Mouse (Mus musculus): ENCODE data around the gene Ccdc3. TPM values are rescaled to one million over a fixed set of nuclear protein-coding genes. Genes with fewer than 3 reads are reported as not detected.

The Ccdc3 gene
- polyA plus RNA-seq, 1 experiment from 2014 or later, result 3.9 TPM

GRCm38 (mm10) chr2:5165941-5166361 is 28.4 kb downstream of the Ccdc3 start:
- no peak overlapping the region for H3K27ac ChIP-seq (ENCODE audit: low read depth, low read length)
- no peak overlapping the region for H3K9ac ChIP-seq (ENCODE audit: low read length)
- no peak overlapping the region for H3K4me3 ChIP-seq (ENCODE audit: low read depth, low read length)
- WGBS, result 57% methylated on average over 4 of the region's 4 CpGs
- no peaks in the 10 kb centered on the region for H3K9me3 ChIP-seq (ENCODE audit: control insufficient read depth, low read length)
- no peaks in the 10 kb centered on the region for H3K27me3 ChIP-seq (ENCODE audit: control insufficient read depth, insufficient read depth, low read length)
- no peak overlapping the region for H3K4me2 ChIP-seq (ENCODE audit: low read depth)
- no peak for DNase-seq (ENCODE audit: low spot score)
- no peak for ATAC-seq (ENCODE audit: insufficient read depth, low FRiP score, low TSS enrichment)
- H3K4me1 ChIP-seq (ENCODE audit: control insufficient read depth, insufficient read depth, low read length), result no peaks in the 10 kb centered on the region
- H3K36me3 ChIP-seq (ENCODE audit: control insufficient read depth, insufficient read depth, low read length), result no peaks in the 10 kb centered on the region

DNA sequence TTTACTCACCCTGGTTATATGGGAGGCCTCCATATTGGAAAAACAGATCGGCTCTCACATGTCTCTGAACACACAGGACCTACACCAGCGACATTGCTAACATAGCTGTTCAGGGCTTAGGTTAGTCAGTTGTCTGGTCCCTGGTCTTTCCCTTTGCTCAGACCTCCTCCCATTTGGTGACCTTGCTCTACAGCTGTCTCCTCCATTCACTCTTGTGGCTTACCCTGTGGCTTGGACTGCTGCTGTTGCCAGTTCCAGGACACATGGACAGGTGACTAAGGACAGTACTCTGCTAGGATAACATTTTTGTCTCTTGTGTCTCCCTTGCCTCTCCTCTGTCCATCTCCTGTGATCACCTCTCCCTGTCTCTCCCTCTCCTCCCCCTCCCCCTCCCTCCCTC is 29.2 kb downstream of the Ccdc3 start:
- Histone ChIP-seq H3K27ac (ENCODE audit: low read depth, low read length) (no peak overlapping the region), H3K9ac (ENCODE audit: low read length) (no peak overlapping the region), H3K36me3 (ENCODE audit: control insufficient read depth, insufficient read depth, low read length) (no peaks in the 10 kb centered on the region), H3K27me3 (ENCODE audit: control insufficient read depth, insufficient read depth, low read length) (no peaks in the 10 kb centered on the region), H3K4me2 (ENCODE audit: low read depth) (no peak overlapping the region), H3K9me3 (ENCODE audit: control insufficient read depth, low read length) (no peaks in the 10 kb centered on the region), H3K4me3 (ENCODE audit: low read depth, low read length) (no peak overlapping the region), H3K4me1 (ENCODE audit: control insufficient read depth, insufficient read depth, low read length) (no peaks in the 10 kb centered on the region)
- DNase-seq (ENCODE audit: low spot score) (no peak), ATAC-seq (ENCODE audit: insufficient read depth, low FRiP score, low TSS enrichment) (no peak)
- WGBS, result 58% methylated on average over 2 of the region's 2 CpGs

- Histone ChIP-seq H3K4me3 (ENCODE audit: low read depth, low read length) (no peak overlapping the region), H3K36me3 (ENCODE audit: control insufficient read depth, insufficient read depth, low read length) (no peaks in the 10 kb centered on the region), H3K4me1 (ENCODE audit: control insufficient read depth, insufficient read depth, low read length) (no peaks in the 10 kb centered on the region), H3K27me3 (ENCODE audit: control insufficient read depth, insufficient read depth, low read length) (no peaks in the 10 kb centered on the region), H3K9ac (ENCODE audit: low read length) (no peak overlapping the region), H3K27ac (ENCODE audit: low read depth, low read length) (no peak overlapping the region), H3K4me2 (ENCODE audit: low read depth) (no peak overlapping the region), H3K9me3 (ENCODE audit: control insufficient read depth, low read length) (no peaks in the 10 kb centered on the region)
- 84% methylated on average over 4 of the region's 4 CpGs for WGBS
- ATAC-seq (ENCODE audit: insufficient read depth, low FRiP score, low TSS enrichment), result no peak
- no peak for DNase-seq (ENCODE audit: low spot score)
These were observed 33.2 kb downstream of the Ccdc3 start for GRCm38 (mm10) chr2:5170815-5171214.

DNA sequence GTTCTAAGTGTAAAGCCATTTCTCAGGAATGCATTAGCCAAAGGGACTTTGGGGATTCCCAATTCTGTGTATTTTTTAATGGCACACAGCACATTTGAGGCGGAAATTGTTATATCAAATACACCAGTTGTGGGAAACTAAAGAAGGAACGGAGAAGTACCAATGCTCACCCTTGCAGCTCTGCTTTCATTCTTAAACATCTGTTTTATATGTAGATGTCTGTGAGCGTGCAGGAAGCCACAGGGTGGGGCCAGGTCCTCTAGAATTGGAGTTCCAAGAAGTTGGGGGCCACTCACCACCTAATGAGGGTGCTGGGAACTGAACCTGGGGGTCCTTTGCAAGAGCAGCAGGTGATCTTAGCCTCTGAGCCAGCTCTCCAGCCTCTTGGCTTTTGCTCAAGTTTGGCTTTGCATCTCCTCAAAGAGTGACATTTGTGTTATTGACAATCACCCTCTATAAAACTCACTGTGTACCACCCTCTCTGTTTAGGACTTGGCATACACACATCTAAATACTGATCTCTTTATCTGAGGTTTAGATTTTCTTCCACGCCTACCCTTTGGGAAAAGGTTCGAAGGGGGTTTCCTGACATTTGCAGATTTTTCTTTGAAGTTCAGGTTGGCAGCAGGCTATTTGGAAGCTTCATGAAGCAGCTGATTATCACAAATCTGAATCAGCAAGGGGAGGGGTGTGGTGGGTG is 33.9 kb downstream of the Ccdc3 start:
- no peak for ATAC-seq (ENCODE audit: insufficient read depth, low FRiP score, low TSS enrichment)
- Histone ChIP-seq H3K4me2 (ENCODE audit: low read depth) (no peak overlapping the region), H3K9ac (ENCODE audit: low read length) (no peak overlapping the region), H3K9me3 (ENCODE audit: control insufficient read depth, low read length) (no peaks in the 10 kb centered on the region), H3K4me3 (ENCODE audit: low read depth, low read length) (no peak overlapping the region), H3K4me1 (ENCODE audit: control insufficient read depth, insufficient read depth, low read length) (no peaks in the 10 kb centered on the region), H3K27ac (ENCODE audit: low read depth, low read length) (no peak overlapping the region), H3K36me3 (ENCODE audit: control insufficient read depth, insufficient read depth, low read length) (no peaks in the 10 kb centered on the region), H3K27me3 (ENCODE audit: control insufficient read depth, insufficient read depth, low read length) (no peaks in the 10 kb centered on the region)
- DNase-seq (ENCODE audit: low spot score), result no peak
- WGBS, result 82% methylated on average over 5 of the region's 5 CpGs

DNA sequence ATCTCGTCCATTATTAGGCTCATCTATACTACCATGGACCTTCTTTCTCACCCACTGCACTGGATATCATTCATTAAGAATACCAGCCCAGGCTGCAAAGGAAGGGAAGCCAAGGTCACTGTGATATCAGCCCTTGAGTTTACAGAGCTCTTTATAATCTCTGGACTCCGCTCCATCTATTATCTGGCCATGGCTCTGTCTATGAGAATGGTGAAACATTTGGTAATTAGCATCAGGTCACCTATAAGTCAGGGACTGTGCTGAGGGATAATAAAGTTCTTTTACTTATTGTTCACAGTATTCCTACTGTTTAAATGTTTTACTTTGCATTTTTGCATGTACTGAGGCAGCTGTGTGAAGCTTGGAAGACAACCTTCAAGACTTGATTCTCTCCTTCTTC is 35.2 kb downstream of the Ccdc3 start:
- H3K4me2 ChIP-seq (ENCODE audit: low read depth), result no peak overlapping the region
- no peaks in the 10 kb centered on the region for H3K36me3 ChIP-seq (ENCODE audit: control insufficient read depth, insufficient read depth, low read length)
- no peak overlapping the region for H3K9ac ChIP-seq (ENCODE audit: low read length)
- DNase-seq (ENCODE audit: low spot score) (no peak), ATAC-seq (ENCODE audit: insufficient read depth, low FRiP score, low TSS enrichment) (no peak)
- no peak overlapping the region for H3K4me3 ChIP-seq (ENCODE audit: low read depth, low read length)
- H3K4me1 ChIP-seq (ENCODE audit: control insufficient read depth, insufficient read depth, low read length), result no peaks in the 10 kb centered on the region
- no peaks in the 10 kb centered on the region for H3K9me3 ChIP-seq (ENCODE audit: control insufficient read depth, low read length)
- 89% methylated on average over 2 of the region's 2 CpGs for WGBS
- H3K27ac ChIP-seq (ENCODE audit: low read depth, low read length), result no peak overlapping the region
- no peaks in the 10 kb centered on the region for H3K27me3 ChIP-seq (ENCODE audit: control insufficient read depth, insufficient read depth, low read length)

DNA sequence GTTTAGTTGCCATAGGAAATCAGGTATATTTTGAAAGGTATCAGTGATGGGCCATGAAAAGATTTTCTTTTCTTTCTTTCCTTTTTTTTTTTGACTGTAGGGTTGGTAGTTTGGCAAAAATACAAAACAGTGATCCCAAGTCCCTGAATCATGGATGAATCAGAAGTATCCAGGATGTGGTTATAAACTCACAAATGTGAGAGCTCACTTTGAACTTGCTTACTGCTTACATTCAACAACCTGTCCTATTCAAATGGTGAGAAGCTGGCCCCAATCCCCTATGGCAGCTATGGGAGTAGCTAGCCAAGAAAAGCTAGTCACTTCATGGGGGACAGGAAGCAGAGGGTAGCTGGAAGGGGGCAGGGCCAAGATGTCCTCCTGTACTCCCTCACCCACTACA is 37.1 kb downstream of the Ccdc3 start:
- no peak overlapping the region for H3K4me2 ChIP-seq (ENCODE audit: low read depth)
- H3K4me1 ChIP-seq (ENCODE audit: control insufficient read depth, insufficient read depth, low read length), result no peaks in the 10 kb centered on the region
- no peaks in the 10 kb centered on the region for H3K27me3 ChIP-seq (ENCODE audit: control insufficient read depth, insufficient read depth, low read length)
- H3K36me3 ChIP-seq (ENCODE audit: control insufficient read depth, insufficient read depth, low read length), result no peaks in the 10 kb centered on the region
- H3K9ac ChIP-seq (ENCODE audit: low read length), result no peak overlapping the region
- no peak for DNase-seq (ENCODE audit: low spot score)
- no peak overlapping the region for H3K27ac ChIP-seq (ENCODE audit: low read depth, low read length)
- ATAC-seq (ENCODE audit: insufficient read depth, low FRiP score, low TSS enrichment), result no peak
- no peaks in the 10 kb centered on the region for H3K9me3 ChIP-seq (ENCODE audit: control insufficient read depth, low read length)
- H3K4me3 ChIP-seq (ENCODE audit: low read depth, low read length), result no peak overlapping the region

DNA sequence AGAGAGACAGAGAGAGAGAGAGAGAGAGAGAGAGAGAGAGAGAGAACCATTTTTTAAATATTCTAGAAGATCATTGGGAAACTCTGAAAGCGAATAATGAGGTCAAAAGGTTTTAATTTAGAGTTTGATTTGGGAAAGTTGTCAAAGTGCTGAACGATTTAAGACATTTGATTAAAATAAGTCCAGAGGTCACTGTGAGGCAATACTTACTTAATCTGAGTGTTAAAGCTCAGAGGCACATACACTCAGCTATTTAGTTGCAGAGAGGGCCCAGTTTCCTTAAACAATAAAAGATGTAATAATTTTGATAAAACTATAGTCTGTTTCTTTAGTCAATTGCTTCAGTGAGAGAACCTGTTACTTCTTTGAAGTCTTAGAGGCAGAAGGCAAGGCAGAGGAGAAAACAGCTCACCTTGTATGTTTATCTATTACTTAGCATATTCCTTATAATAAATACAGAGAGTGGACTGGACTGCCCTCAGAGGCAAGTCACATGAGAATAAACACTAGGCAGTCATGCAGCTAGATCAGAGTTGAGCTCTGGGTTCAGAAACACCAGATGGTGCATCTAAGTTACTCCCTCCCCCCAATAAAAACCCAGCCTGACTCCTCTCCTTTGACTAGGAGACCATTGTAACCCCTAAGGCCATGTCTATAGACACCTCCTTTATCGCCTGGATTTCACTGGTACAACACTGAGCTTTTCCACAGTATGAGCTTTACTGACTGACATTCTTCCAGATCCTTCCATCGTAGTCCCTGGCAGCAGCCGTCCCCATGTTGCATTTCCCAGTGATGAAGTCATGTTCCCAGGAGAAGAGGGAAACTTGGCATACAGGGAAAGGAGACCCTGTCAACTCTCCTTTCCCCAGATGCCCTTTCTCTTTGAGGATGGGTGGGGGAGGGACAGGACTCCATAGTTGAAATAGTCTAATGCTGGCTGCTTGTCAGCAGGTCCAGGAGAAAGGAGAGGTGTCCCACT is 44.2 kb downstream of the Ccdc3 start:
- Histone ChIP-seq H3K4me3 (ENCODE audit: low read depth, low read length) (no peak overlapping the region), H3K9me3 (ENCODE audit: control insufficient read depth, low read length) (no peaks in the 10 kb centered on the region), H3K4me1 (ENCODE audit: control insufficient read depth, insufficient read depth, low read length) (no peaks in the 10 kb centered on the region), H3K27me3 (ENCODE audit: control insufficient read depth, insufficient read depth, low read length) (no peaks in the 10 kb centered on the region), H3K4me2 (ENCODE audit: low read depth) (no peak overlapping the region), H3K27ac (ENCODE audit: low read depth, low read length) (no peak overlapping the region), H3K36me3 (ENCODE audit: control insufficient read depth, insufficient read depth, low read length) (no peaks in the 10 kb centered on the region), H3K9ac (ENCODE audit: low read length) (no peak overlapping the region)
- WGBS, result 77% methylated on average over 5 of the region's 5 CpGs
- DNase-seq (ENCODE audit: low spot score) (no peak), ATAC-seq (ENCODE audit: insufficient read depth, low FRiP score, low TSS enrichment) (no peak)

DNA sequence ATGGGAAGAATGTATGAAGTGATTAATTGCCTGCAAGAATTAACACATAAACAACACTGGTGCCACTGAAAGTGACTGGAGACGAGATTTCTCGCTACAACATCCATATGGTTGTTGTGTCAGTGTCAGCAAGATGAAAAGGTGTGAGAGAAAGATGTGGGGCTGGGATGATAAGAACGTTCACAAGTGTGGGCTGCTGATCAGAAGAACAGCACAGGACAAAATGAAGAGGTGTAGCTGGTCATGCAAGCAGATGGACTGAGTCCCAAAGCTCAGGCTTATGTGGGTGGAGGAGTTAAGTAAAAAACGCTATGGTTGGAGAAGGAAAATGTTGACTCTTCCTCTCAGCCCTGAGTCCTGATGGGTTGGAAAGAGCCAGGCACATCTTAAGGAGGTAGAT is 46.6 kb downstream of the Ccdc3 start:
- Histone ChIP-seq H3K9ac (ENCODE audit: low read length) (no peak overlapping the region), H3K36me3 (ENCODE audit: control insufficient read depth, insufficient read depth, low read length) (no peaks in the 10 kb centered on the region), H3K4me1 (ENCODE audit: control insufficient read depth, insufficient read depth, low read length) (no peaks in the 10 kb centered on the region), H3K4me2 (ENCODE audit: low read depth) (no peak overlapping the region), H3K27ac (ENCODE audit: low read depth, low read length) (no peak overlapping the region), H3K27me3 (ENCODE audit: control insufficient read depth, insufficient read depth, low read length) (no peaks in the 10 kb centered on the region), H3K9me3 (ENCODE audit: control insufficient read depth, low read length) (no peaks in the 10 kb centered on the region), H3K4me3 (ENCODE audit: low read depth, low read length) (no peak overlapping the region)
- WGBS, result 78% methylated on average over 4 of the region's 4 CpGs
- DNase-seq (ENCODE audit: low spot score) (no peak), ATAC-seq (ENCODE audit: insufficient read depth, low FRiP score, low TSS enrichment) (no peak)

- Histone ChIP-seq H3K27ac (ENCODE audit: low read depth, low read length) (no peak overlapping the region), H3K27me3 (ENCODE audit: control insufficient read depth, insufficient read depth, low read length) (no peaks in the 10 kb centered on the region), H3K9ac (ENCODE audit: low read length) (no peak overlapping the region), H3K4me2 (ENCODE audit: low read depth) (no peak overlapping the region), H3K9me3 (ENCODE audit: control insufficient read depth, low read length) (no peaks in the 10 kb centered on the region), H3K4me3 (ENCODE audit: low read depth, low read length) (no peak overlapping the region), H3K36me3 (ENCODE audit: control insufficient read depth, insufficient read depth, low read length) (no peaks in the 10 kb centered on the region), H3K4me1 (ENCODE audit: control insufficient read depth, insufficient read depth, low read length) (no peaks in the 10 kb centered on the region)
- no peak for ATAC-seq (ENCODE audit: insufficient read depth, low FRiP score, low TSS enrichment)
- 95% methylated on average over 3 of the region's 3 CpGs for WGBS
- no peak for DNase-seq (ENCODE audit: low spot score)
These were observed 48.1 kb downstream of the Ccdc3 start for GRCm38 (mm10) chr2:5185631-5186030.
